Mouse (Mus musculus) MEL (cell line): Measurements from ENCODE around the gene Nav1.

Experiments
- CTCF ChIP-seq, 3 experiments: IDR thresholded peaks in 2 of 3; conservative IDR thresholded peaks in 1 of 3; 2 replicates each; pipeline ENCODE4 v1.5.1; 2011 to 2012; ENCODE audit warnings: low read length in 3 of 3, low read depth in 2 of 3, mild to moderate bottlenecking in 2 of 3, improper control_type of control experiment in 1 of 3, inconsistent platforms in 1 of 3, mixed read lengths in 1 of 3, moderate library complexity in 1 of 3; ENCODE audit not compliant: control insufficient read depth in 1 of 3, insufficient read depth in 1 of 3, poor library complexity in 1 of 3, severe bottlenecking in 1 of 3
- POLR2A ChIP-seq, 2 experiments: IDR thresholded peaks; 2 replicates each; pipeline ENCODE4 v1.6.1; 2011 to 2012; ENCODE audit warnings: low read length in 2 of 2, mild to moderate bottlenecking in 2 of 2, control low read depth in 1 of 2, improper control_type of control experiment in 1 of 2, low read depth in 1 of 2, moderate library complexity in 1 of 2; ENCODE audit not compliant: control insufficient read depth in 1 of 2, insufficient read depth in 1 of 2, poor library complexity in 1 of 2
- TAL1 ChIP-seq: IDR thresholded peaks from 2 replicates; pipeline ENCODE4 v1.6.1; 2012; ENCODE audit warnings: mild to moderate bottlenecking, inconsistent platforms, low read length, moderate library complexity, mixed read lengths

DNA sequence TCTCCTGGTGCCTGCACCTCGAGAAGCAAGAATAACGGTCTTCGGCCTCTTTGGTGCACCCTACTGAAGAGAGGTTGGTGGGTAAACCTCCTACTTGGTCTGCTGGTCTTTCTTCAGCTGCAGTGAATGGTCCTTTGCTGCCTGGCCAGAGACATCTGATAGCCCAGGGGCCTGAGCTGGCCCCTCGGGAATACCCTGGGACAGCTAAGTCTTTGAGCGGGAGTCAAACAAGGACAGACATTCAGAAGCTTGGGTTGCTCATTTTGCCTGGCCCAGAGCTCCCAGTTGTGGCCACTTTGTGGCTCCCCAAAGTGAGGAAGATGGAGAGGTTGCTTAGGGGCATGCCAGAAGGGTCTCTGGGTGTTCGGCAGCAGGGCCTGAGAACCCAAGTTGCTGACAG lies 89.6 kb downstream of the Nav1 start:
- TF ChIP-seq POLR2A (IDR thresholded peaks at IDR 0.05; ENCODE audit: control insufficient read depth in 1 of 2, insufficient read depth in 1 of 2, low read depth in 1 of 2, low read length in 2 of 2, poor library complexity in 1 of 2) = no peak
- no peak for TF ChIP-seq TAL1
- TF ChIP-seq CTCF (IDR thresholded peaks at IDR 0.05 in 2 of 3, conservative IDR thresholded peaks at IDR 0.05 in 1 of 3; ENCODE audit: control insufficient read depth in 1 of 3, insufficient read depth in 1 of 3, low read depth in 2 of 3, low read length in 3 of 3, poor library complexity in 1 of 3, severe bottlenecking in 1 of 3) = no peak
